Mouse (Mus musculus): ENCODE data around the gene Bcl2l2.

The Bcl2l2 gene

GRCm38 (mm10) chr14:54936831-54937160, 53.6 kb downstream of the Bcl2l2 start:
- no peak for DNase-seq (ENCODE audit: low read depth, low spot score)

GRCm38 (mm10) chr14:54937361-54938182, 54.4 kb downstream of the Bcl2l2 start:
- no peak for DNase-seq (ENCODE audit: low read depth, low spot score)
